Mouse (Mus musculus) liver, embryonic 13.5 days (tissue): Measurements from ENCODE around the gene Fcgr1. TPM values are rescaled to one million over a fixed set of nuclear protein-coding genes. Genes with fewer than 3 reads are reported as not detected.

Source experiments
- ATAC-seq: fragments of 200-750 bp; cut with Nextera tagmentation; 2 replicates; pipeline ENCODE4 v1.8.0; 2017; ENCODE audit warnings: low read depth, mild to moderate bottlenecking, moderate number of reproducible peaks, moderate library complexity
- DNase-seq: peaks from one replicate; pipeline ENCODE4 v3.0.0; 2022
- H3K27ac ChIP-seq: fragments of 300-500 bp; sonication (generic); 2 replicates; pipeline ENCODE4 v1.5.1; 2015; ENCODE audit warnings: moderate library complexity, mild to moderate bottlenecking, inconsistent platforms
- H3K27me3 ChIP-seq: fragments of 300-500 bp; sonication (generic); 2 replicates; pipeline ENCODE4 v1.6.1; 2015; ENCODE audit warnings: mild to moderate bottlenecking, inconsistent platforms
- H3K36me3 ChIP-seq: fragments of 300-500 bp; sonication (generic); 2 replicates; pipeline ENCODE4 v1.6.1; 2015; ENCODE audit warnings: mild to moderate bottlenecking, inconsistent platforms
- H3K4me1 ChIP-seq: fragments of 300-500 bp; sonication (generic); replicated peaks from 2 replicates; pipeline ENCODE4 v1.6.1; 2015; ENCODE audit warnings: inconsistent platforms
- H3K4me2 ChIP-seq: fragments of 300-500 bp; sonication (generic); 2 replicates; pipeline ENCODE4 v1.6.1; 2015; ENCODE audit warnings: inconsistent platforms, mild to moderate bottlenecking, moderate library complexity
- H3K4me3 ChIP-seq: fragments of 300-500 bp; sonication (generic); replicated peaks from 2 replicates; pipeline ENCODE4 v1.5.1; 2015; ENCODE audit warnings: mild to moderate bottlenecking, inconsistent platforms
- H3K9ac ChIP-seq: fragments of 300-500 bp; sonication (generic); 2 replicates; pipeline ENCODE4 v1.6.1; 2015; ENCODE audit warnings: mild to moderate bottlenecking, inconsistent platforms
- H3K9me3 ChIP-seq: fragments of 300-500 bp; sonication (generic); replicated peaks from 2 replicates; pipeline ENCODE4 v1.6.1; 2016; ENCODE audit warnings: inconsistent platforms
- WGBS: fragments of 180-500 bp; shearing (Covaris S2); methylation state at CpG from one replicate; pipeline ENCODE4 v1.1.7; 2015; ENCODE audit not compliant: insufficient replicate concordance; 5-methylcytosine and 5-hydroxymethylcytosine counted together
- microRNA-seq: library from miRNA; unstranded; fragments of <30 nt; microRNA quantifications from one replicate; pipeline ENCODE4, GENCODE M21; 2016
- polyA plus RNA-seq: library from polyadenylated mRNA; unstranded; fragments of >200 nt; fragmentation: Nextera tagmentation; extraction: Ambion mirVana; gene quantifications from 2 replicates; pipeline ENCODE4 v1.2.1, GENCODE M21; 2015

Fcgr1 gene
- polyA plus RNA-seq, 1 experiment from 2014 or later: 3.0 TPM

GRCm38 (mm10) chr3:96234914-96235313 is 58.9 kb downstream of the Fcgr1 start:
- H3K4me3 ChIP-seq: 0 out of 2 replicates have a peak overlapping the region, but pooled peaks have one; percentile 14
- no peak for DNase-seq

More at GRCm38 (mm10) chr3:96234914-96235313, 58.9 kb downstream of the Fcgr1 start:
- no peaks in the 10 kb centered on the region for H3K27me3 ChIP-seq
- H3K9ac ChIP-seq: no peak overlapping the region
- H3K9me3 ChIP-seq: no peaks in the 10 kb centered on the region
- no peak overlapping the region for H3K4me2 ChIP-seq
- H3K27ac ChIP-seq: peak overlapping the region; percentile 97; the same call in 1 of the 2 replicates
- 72% methylated on average over 2 of the region's 2 CpGs for WGBS
- no peaks in the 10 kb centered on the region for H3K36me3 ChIP-seq
- no peak for ATAC-seq
- H3K4me1 ChIP-seq: peaks cover 32% of the 10 kb centered on the region

Small RNA genes lying within 50 kb of the gene (microRNA-seq; reads per million reads assigned to microRNA genes)
- gene Gm47311 (not detected), gene Gm47313 (not detected)

Other genes starting within 250 kb of the Fcgr1 start
- gene Vps45, start 235.5 kb downstream of the Fcgr1 start, polyA plus RNA-seq: 17.3 and 17.7 TPM in 2 replicates
- 11.3 and 11.4 TPM in 2 replicates for gene Otud7b, start 189.4 kb downstream of the Fcgr1 start, polyA plus RNA-seq
- gene Mtmr11, start 132.0 kb downstream of the Fcgr1 start, polyA plus RNA-seq: 1.9 and 2.2 TPM in 2 replicates
- gene Sf3b4, start 121.6 kb downstream of the Fcgr1 start, polyA plus RNA-seq: 103 and 110 TPM in 2 replicates
- 0.44 and 0.49 TPM in 2 replicates for gene Sv2a, start 112.8 kb downstream of the Fcgr1 start, polyA plus RNA-seq
- 50.7 and 56.1 TPM in 2 replicates for gene Bola1, start 74.3 kb downstream of the Fcgr1 start, polyA plus RNA-seq
- gene Hist2h2ab, start 74.1 kb downstream of the Fcgr1 start, polyA plus RNA-seq: 0.85 TPM in 1 of 2 replicates, not detected in the other
- gene Hist2h2ac, start 73.1 kb downstream of the Fcgr1 start, polyA plus RNA-seq: 12.9 and 19.8 TPM in 2 replicates
- 5.4 and 7.9 TPM in 2 replicates for gene Hist2h2be, start 72.8 kb downstream of the Fcgr1 start, polyA plus RNA-seq
- 9.8 and 20.7 TPM in 2 replicates for gene Hist2h3c2, start 54.8 kb downstream of the Fcgr1 start, polyA plus RNA-seq
- gene Hist2h2aa2, start 53.7 kb downstream of the Fcgr1 start, polyA plus RNA-seq: 53.6 and 86.4 TPM in 2 replicates
- gene Hist2h2aa1, start 48.5 kb downstream of the Fcgr1 start, polyA plus RNA-seq: 26.9 and 40.6 TPM in 2 replicates
- gene Hist2h3c1, start 47.3 kb downstream of the Fcgr1 start, polyA plus RNA-seq: 2.3 TPM in 2 replicates
- gene Hist2h4, start 30.7 kb downstream of the Fcgr1 start, polyA plus RNA-seq: 15.2 and 44.8 TPM in 2 replicates
- 89.3 and 159 TPM in 2 replicates for gene Hist2h3b, start 25.3 kb downstream of the Fcgr1 start, polyA plus RNA-seq
- 23.7 and 25.8 TPM in 2 replicates for gene Hist2h2bb, start 24.2 kb downstream of the Fcgr1 start, polyA plus RNA-seq
- not detected in 2 replicates for gene BC107364, start 158.3 kb upstream of the Fcgr1 start, polyA plus RNA-seq
- 1.3 and 1.7 TPM in 2 replicates for gene Hfe2, start 231.2 kb upstream of the Fcgr1 start, polyA plus RNA-seq